Mouse (Mus musculus) stomach, postnatal 0 days (tissue): ENCODE results near the gene Ucp2. TPM values are rescaled to one million over a fixed set of nuclear protein-coding genes. Genes with fewer than 3 reads are reported as not detected.

Source experiments
- ATAC-seq: fragments of 200-750 bp; cut with Nextera tagmentation; 2 replicates; pipeline ENCODE4 v1.8.0; 2017; ENCODE audit not compliant: low FRiP score, low TSS enrichment
- DNase-seq: peaks from one replicate; pipeline ENCODE4 v3.0.0-alpha.2; 2016; ENCODE audit warnings: low spot score
- H3K27ac ChIP-seq: fragments of 300-500 bp; sonication (generic); replicated peaks from 2 replicates; pipeline ENCODE4 v1.5.1; 2014; ENCODE audit warnings: mild to moderate bottlenecking, control low read depth
- H3K27me3 ChIP-seq: fragments of 300-500 bp; sonication (generic); 2 replicates; pipeline ENCODE4 v1.6.1; 2014; ENCODE audit warnings: low read length; ENCODE audit not compliant: control insufficient read depth, insufficient read depth
- H3K36me3 ChIP-seq: fragments of 300-500 bp; sonication (generic); 2 replicates; pipeline ENCODE4 v1.6.1; 2014; ENCODE audit warnings: low read length, mixed read lengths; ENCODE audit not compliant: control insufficient read depth, insufficient read depth
- H3K4me1 ChIP-seq: fragments of 300-500 bp; sonication (generic); replicated peaks from 2 replicates; pipeline ENCODE4 v1.6.1; 2014; ENCODE audit warnings: antibody characterized with exemption; ENCODE audit not compliant: control insufficient read depth, insufficient read depth
- H3K4me2 ChIP-seq: fragments of 300-500 bp; sonication (generic); replicated peaks from 2 replicates; pipeline ENCODE4 v1.6.1; 2014; ENCODE audit warnings: low read depth, mild to moderate bottlenecking, control low read depth, moderate library complexity
- H3K4me3 ChIP-seq: fragments of 300-500 bp; sonication (generic); 2 replicates; pipeline ENCODE4 v1.5.1; 2014; ENCODE audit warnings: low read depth, low read length, control low read depth
- H3K9ac ChIP-seq: fragments of 300-500 bp; sonication (generic); 2 replicates; pipeline ENCODE4 v1.6.1; 2014; ENCODE audit warnings: mild to moderate bottlenecking, low read length, control low read depth, mixed read lengths
- H3K9me3 ChIP-seq: fragments of 300-500 bp; sonication (generic); 2 replicates; pipeline ENCODE4 v1.6.1; 2016; ENCODE audit warnings: low read length; ENCODE audit not compliant: control insufficient read depth
- CTCF ChIP-seq: IDR thresholded peaks from 2 replicates; pipeline ENCODE4 v1.5.1; 2016; ENCODE audit warnings: antibody characterized with exemption, low read depth, mild to moderate bottlenecking, moderate library complexity
- EP300 ChIP-seq: optimal IDR thresholded peaks from 2 replicates; pipeline ENCODE3; 2016; ENCODE audit warnings: antibody characterized with exemption
- whole genome bisulfite sequencing: fragments of 180-500 bp; shearing (Covaris S2); extraction: QIAGEN DNeasy Blood & Tissue Kit; methylation state at CpG from one replicate; pipeline ENCODE4 v1.1.7; 2014; 5-methylcytosine and 5-hydroxymethylcytosine counted together
- polyA plus RNA-seq: library from polyadenylated mRNA; unstranded; fragments of >200 nt; fragmentation: Nextera tagmentation; extraction: Ambion mirVana; gene quantifications from 2 replicates; pipeline ENCODE4 v1.2.1, GENCODE M21; 2015

The Ucp2 gene
- 618 and 662 TPM in 2 replicates for polyA plus RNA-seq

GRCm38 (mm10) chr7:100493117-100493483, at the start of gene Ucp2:
Ucp2 (plus strand) TSS chr7:100493337.
- ATAC-seq: peak; percentile 73

GRCm38 (mm10) chr7:100443728-100444127, 49.4 kb upstream of the Ucp2 start:
- Histone ChIP-seq H3K27me3 (no peaks in the 10 kb centered on the region), H3K4me3 (no peak overlapping the region), H3K4me2 (no peak overlapping the region), H3K9me3 (no peaks in the 10 kb centered on the region), H3K27ac (no peak overlapping the region), H3K4me1 (no peaks in the 10 kb centered on the region), H3K36me3 (peaks cover 5% of the 10 kb centered on the region; the same call in 1 of the 2 replicates), H3K9ac (no peak overlapping the region)
- DNase-seq (no peak), ATAC-seq (no peak)
- 94% methylated on average over 4 of the region's 4 CpGs for WGBS
- TF ChIP-seq EP300 (no peak), CTCF (no peak)

More at GRCm38 (mm10) chr7:100493117-100493483, at the start of gene Ucp2:
- DNase-seq: peak; percentile 95
- TF ChIP-seq EP300 (no peak), CTCF (no peak)
- peak within 1 kb of the TSS; percentile 72 for H3K9ac ChIP-seq
- 2% methylated on average over 25 of the region's 27 CpGs for WGBS
- H3K36me3 ChIP-seq: peaks cover 10% of the 10 kb centered on the region; the same call in 1 of the 2 replicates
- no peaks in the 10 kb centered on the region for H3K27me3 ChIP-seq
- peaks cover 7% of the 10 kb centered on the region for H3K4me1 ChIP-seq
- H3K9me3 ChIP-seq: no peaks in the 10 kb centered on the region
- peak within 1 kb of the TSS; percentile 88 for H3K27ac ChIP-seq
- H3K4me2 ChIP-seq: peak within 1 kb of the TSS; percentile 78
- H3K4me3 ChIP-seq: peak within 1 kb of the TSS; percentile 55

GRCm38 (mm10) chr7:100446271-100446670, 46.9 kb upstream of the Ucp2 start:
- DNase-seq (no peak), ATAC-seq (no peak)
- H3K36me3 ChIP-seq: peaks cover 10% of the 10 kb centered on the region
- TF ChIP-seq CTCF: no peak
- TF ChIP-seq EP300: no peak
- 93% methylated on average over 5 of the region's 5 CpGs for WGBS
- no peak overlapping the region for H3K4me3 ChIP-seq
- no peak overlapping the region for H3K9ac ChIP-seq
- H3K9me3 ChIP-seq: no peaks in the 10 kb centered on the region
- no peaks in the 10 kb centered on the region for H3K27me3 ChIP-seq
- no peaks in the 10 kb centered on the region for H3K4me1 ChIP-seq
- H3K4me2 ChIP-seq: no peak overlapping the region
- H3K27ac ChIP-seq: no peak overlapping the region

GRCm38 (mm10) chr7:100448530-100448929, 44.6 kb upstream of the Ucp2 start:
- ATAC-seq (no peak), DNase-seq (no peak)
- H3K27ac ChIP-seq: no peak overlapping the region
- H3K4me2 ChIP-seq: no peak overlapping the region
- WGBS: 89% methylated on average over 12 of the region's 12 CpGs
- H3K9ac ChIP-seq: no peak overlapping the region
- H3K27me3 ChIP-seq: no peaks in the 10 kb centered on the region
- H3K9me3 ChIP-seq: no peaks in the 10 kb centered on the region
- TF ChIP-seq CTCF (no peak), EP300 (no peak)
- H3K4me3 ChIP-seq: no peak overlapping the region
- peaks cover 14% of the 10 kb centered on the region for H3K36me3 ChIP-seq
- no peaks in the 10 kb centered on the region for H3K4me1 ChIP-seq

- Histone ChIP-seq H3K4me2 (no peak overlapping the region), H3K4me1 (no peaks in the 10 kb centered on the region), H3K36me3 (peaks cover 14% of the 10 kb centered on the region), H3K27ac (no peak overlapping the region), H3K27me3 (no peaks in the 10 kb centered on the region), H3K4me3 (no peak overlapping the region), H3K9me3 (no peaks in the 10 kb centered on the region), H3K9ac (no peak overlapping the region)
- DNase-seq (no peak), ATAC-seq (no peak)
- 93% methylated on average over 3 of the region's 3 CpGs for WGBS
- TF ChIP-seq EP300: no peak
- TF ChIP-seq CTCF: no peak
Observed at GRCm38 (mm10) chr7:100448985-100449384, 44.2 kb upstream of the Ucp2 start.

- Histone ChIP-seq H3K27me3 (no peaks in the 10 kb centered on the region), H3K4me2 (no peak overlapping the region), H3K9ac (no peak overlapping the region), H3K4me1 (no peaks in the 10 kb centered on the region), H3K9me3 (no peaks in the 10 kb centered on the region), H3K27ac (no peak overlapping the region), H3K4me3 (no peak overlapping the region), H3K36me3 (peaks cover 4% of the 10 kb centered on the region)
- DNase-seq (peak; percentile 49), ATAC-seq (peak; percentile 74)
- 31% methylated on average over 1 of the region's 1 CpGs for WGBS
- TF ChIP-seq EP300 (no peak), CTCF (peak; percentile 27; the same call in 1 of the 2 replicates)
Observed at GRCm38 (mm10) chr7:100458153-100458552, 35.0 kb upstream of the Ucp2 start.
